Mouse (Mus musculus) gastrocnemius, postnatal 4 days (tissue): ENCODE results near the gene Maml1. TPM values are rescaled to one million over a fixed set of nuclear protein-coding genes. Genes with fewer than 3 reads are reported as not detected.
A peak's percentile ranks its signal among the peaks of the same experiment; 100 is the strongest.

ENCODE experiments used
- DNase-seq, 2 experiments: peaks; one replicate each; pipeline ENCODE4 v3.0.0; 2021 to 2022; ENCODE audit warnings: low spot score in 2 of 2, mixed read lengths in 2 of 2
- total RNA-seq, 2 experiments: library from RNA; stranded (reverse); gene quantifications; 2 replicates each; pipeline ENCODE4 v1.2.3; 2021

Maml1 gene
- total RNA-seq, 2 experiments from 2014 or later = 17.9 to 19.0 TPM

DNA sequence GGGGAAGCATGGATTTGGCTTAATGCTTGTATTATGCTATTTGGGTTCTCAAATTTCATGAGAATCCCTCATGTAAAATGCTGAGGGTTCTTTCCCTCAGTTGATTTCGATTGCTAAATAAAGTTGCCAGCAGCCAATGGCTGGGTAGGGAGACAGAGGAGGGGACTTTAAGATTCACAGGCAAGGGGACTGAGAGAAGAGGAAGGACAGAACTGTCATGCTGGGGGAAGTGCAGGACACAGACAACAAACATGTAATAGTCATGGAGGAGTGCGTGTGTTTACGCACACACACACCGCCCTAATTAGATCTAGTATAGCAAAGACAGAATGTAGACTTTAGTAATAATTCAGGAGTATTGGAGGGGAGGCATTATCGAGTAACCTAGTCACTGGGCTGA, 6.8 kb downstream of the Maml1 start:
- no peak for DNase-seq

DNA sequence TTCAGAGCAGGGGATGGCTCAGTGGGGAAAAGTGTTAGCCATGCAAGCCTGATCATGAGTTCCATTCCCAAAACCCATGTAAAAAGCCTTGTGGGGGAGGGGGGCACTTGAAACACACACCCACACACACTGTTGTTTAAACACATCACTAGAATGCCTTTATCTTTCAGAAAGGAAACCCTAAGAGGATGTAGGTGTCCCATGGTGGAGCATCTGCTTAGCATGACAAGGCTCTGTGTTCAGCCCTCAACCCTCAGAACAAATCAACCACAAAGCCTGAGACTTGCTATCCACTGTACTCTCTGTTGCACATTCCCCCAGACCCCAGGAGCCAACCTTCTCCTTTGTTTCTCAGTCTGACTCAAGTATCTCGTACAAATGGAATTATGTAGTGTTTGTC, 12.1 kb downstream of the Maml1 start:
- DNase-seq = no peak

DNA sequence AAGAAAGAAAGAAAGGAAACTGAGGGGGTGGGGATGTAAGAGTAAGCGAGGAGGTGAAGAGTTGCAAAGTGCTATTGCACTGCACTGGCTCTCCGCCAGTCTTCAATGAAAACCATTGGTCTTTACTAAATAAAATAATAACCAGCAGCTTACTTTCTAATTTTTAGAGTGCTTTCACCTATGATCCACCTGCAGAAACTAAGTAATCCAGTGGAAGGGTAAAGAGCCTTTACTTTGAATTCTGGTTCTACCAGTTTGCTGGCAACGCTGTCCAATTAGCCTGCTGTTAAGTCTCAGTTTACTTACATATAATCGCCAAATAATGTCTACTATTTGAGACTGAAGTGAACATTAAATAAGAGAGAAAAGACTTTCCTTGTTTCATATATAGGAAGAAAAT, 13.1 kb downstream of the Maml1 start:
- no peak for DNase-seq

DNA sequence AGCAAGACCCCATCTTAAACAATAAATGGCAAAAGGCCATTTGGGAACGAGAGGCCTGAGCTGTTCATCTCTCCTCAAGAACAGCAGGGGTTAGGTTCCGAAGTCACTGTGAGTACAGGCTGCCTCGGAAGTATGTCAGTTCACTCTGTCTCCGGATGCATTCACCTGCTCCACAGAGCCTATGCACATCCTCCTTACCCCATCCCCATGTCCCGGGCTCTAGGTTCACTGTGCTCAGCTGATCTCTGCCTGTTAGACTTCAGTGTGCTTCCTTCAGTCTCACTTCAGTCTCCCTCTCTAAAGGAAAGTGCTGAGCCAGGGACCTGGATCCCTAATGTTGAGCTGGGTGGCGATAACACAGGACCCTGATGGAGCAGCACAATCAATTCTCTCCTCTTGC, 14.4 kb downstream of the Maml1 start:
- no peak for DNase-seq

DNA sequence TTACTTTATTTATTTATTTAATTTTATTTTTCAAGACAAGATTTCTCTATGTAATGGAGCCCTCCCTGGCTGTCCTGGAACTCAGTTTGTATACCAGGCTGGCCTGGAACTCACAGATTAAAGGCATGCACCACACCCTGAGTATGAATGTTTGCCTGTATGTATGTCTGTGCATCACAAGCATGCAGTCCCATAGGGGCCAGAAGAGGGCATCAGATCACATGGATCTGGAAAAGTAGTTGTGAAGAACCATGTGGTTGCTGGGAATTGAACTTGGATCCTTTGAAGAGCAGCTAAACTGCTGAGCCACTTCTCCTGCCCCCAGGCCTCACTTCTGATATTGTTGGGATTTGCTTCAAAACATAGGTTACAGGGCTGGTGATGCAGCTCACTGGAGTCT, 15.1 kb downstream of the Maml1 start:
- no peak for DNase-seq

DNA sequence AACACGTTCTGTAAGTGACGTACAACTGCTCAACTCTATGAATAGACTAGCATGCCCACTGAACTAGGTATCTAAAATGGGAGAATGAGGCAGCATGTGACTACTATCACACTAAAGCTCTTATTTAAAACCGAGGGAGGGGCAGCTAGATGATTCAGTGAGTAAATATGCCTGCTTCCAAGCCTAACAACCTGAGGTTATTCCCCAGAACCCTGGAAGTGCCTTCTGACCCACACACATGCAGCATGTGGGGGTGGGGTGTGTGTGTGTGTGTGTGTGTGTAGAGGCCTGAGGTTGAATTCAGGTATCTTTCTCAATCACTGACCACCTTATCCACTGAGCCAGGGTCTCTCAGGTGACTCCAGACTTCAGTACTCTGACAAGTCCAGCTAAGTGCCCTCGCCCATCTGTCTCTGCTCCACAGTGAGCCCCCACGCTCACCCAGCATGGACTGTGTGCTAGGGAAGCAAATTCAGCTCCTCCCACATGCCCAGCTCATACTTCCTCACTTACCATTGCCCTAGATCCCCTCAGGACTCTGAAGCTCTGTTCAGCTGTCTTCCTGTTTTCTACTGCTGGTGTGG, 16.5 kb downstream of the Maml1 start:
- DNase-seq = no peak

GRCm38 (mm10) chr11:50275077-50275476, 17.0 kb downstream of the Maml1 start:
- no peak for DNase-seq

DNA sequence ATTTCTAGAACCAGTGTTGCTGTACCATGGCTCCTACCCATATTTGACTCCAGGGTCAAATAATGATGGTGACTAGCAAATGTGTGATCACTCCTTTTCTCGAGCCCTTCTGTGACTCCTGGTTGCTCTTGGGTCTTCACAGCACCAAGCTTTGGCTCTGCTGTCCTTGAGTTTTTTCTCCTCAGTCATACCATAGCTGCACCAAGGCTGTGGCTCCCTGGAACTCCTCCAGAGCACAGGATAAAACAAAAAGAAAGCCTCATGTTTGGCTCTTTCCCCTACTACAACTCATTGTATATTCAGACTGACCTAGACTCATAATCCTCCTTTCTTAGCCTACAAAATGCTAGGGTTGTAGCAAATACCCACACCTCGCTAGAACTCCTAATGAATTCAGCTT, 19.3 kb downstream of the Maml1 start:
- peak in 1 of 2 experiments; percentile 11 for DNase-seq

GRCm38 (mm10) chr11:50269885-50270284, 22.2 kb downstream of the Maml1 start:
- DNase-seq = peak in 1 of 2 experiments; percentile 9

DNA sequence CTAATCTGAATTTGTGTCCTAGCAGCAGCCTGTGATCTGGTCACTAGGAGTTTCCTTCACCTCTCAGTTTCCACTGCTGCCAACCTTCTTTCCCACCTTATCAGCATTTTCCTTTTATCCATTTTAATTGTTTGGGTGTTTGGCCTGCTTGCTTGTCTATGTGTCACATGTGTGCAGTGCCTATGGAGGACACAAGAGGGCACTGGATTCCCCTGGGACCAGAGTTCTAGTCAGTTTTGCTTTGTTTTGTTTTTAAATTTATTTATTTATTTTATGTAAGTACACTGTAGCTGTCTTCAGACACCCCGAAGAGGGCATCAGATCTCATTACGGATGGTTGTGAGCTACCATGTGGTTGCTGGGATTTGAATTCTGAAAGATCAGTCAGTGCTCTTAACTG, 22.9 kb downstream of the Maml1 start:
- DNase-seq = no peak

DNA sequence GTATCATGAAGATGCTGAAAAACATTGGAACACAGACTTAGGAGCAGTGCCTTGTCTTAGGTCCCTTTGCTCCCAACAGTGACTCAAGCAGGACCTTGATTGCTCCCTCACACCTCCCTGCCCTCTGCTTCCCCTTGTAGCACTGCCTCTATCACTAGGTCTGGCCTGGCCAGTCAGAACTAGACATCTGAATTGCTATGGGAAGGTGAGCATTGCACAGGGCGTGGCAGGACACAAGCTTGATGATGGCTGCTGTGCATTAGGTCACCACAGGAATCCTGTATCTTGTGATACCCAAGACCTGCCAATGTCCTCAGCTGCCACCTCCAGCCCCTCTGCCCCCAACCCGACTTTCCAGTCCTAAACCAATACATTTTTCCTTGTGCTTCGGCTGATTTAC, 25.1 kb downstream of the Maml1 start:
- no peak for DNase-seq

DNA sequence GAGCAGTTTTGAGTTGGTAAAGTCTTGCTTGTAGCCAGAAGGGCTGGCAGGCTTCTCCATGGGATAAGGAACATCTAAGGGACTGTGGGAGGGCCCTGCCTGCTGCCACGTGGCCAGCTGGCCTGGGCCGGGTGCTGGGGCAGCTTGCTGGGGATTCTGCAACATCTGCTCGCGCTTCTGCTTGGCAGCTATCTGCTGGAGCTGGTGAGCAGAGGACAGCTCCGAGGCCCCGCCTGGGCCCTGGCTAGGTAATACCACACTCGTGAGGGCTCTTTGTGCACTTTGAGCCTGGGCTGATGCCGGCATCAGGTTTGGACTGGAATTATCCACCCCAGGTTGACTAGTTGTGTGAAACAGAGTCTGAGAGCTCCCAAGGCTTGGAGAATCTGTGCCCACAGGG, 26.2 kb downstream of the Maml1 start:
- peak in 1 of 2 experiments; percentile 26 for DNase-seq

GRCm38 (mm10) chr11:50263198-50263597, 28.9 kb downstream of the Maml1 start:
- no peak for DNase-seq

- no peak for DNase-seq
Observed at GRCm38 (mm10) chr11:50262020-50262419, 30.1 kb downstream of the Maml1 start.

- no peak for DNase-seq
Observed at GRCm38 (mm10) chr11:50258310-50258709, 33.8 kb downstream of the Maml1 start.

DNA sequence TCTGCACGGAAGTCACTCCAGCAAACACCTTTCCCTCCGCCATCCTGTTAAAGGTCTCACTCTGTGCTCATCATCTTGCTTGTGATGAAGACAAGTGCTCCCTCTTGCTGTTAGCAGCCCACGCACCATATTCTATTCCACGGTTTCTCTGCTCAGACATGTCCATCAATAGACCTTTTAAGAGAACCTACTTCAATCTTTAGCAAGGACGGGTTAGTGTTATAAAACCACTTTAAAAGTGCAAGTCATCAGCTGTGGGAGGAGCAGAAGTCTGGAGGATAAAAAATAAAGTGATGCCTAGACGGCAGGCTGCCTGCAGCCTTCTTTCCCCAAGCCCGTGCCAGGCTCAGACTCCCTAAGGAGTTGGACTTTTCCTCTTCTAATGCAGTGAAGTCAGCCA, 35.5 kb downstream of the Maml1 start:
- no peak for DNase-seq

DNA sequence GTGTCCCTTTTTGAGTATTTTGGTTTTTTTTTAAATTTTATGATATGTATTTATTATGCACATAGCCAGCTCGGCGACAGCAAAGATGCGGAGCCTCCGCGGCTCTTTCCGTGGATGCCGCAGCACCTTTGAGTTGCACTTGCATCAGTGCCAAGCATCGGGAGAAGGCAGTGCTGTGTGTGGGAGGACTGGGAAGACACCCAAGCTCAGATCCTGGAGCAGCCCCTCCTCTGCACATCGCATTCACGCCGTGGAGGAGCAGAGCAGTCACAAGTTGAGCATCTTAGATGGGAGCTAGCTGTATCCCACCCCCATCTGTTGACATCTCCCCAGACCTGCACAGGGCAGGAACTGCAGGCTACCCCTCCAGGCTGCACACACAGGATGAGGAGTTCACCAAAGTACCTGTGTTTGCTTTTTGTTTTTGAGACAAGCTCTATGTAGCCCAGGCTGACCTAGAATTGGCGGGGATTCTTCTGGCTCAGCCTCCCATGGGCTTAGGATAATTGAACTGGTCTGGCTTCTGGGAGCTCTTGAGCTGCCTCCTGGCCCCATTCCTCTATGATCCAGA, 38.0 kb downstream of the Maml1 start:
- no peak for DNase-seq

GRCm38 (mm10) chr11:50253393-50253792, 38.7 kb downstream of the Maml1 start:
- DNase-seq = no peak

- DNase-seq = no peak
Observed at GRCm38 (mm10) chr11:50252684-50253265, 39.3 kb downstream of the Maml1 start.

DNA sequence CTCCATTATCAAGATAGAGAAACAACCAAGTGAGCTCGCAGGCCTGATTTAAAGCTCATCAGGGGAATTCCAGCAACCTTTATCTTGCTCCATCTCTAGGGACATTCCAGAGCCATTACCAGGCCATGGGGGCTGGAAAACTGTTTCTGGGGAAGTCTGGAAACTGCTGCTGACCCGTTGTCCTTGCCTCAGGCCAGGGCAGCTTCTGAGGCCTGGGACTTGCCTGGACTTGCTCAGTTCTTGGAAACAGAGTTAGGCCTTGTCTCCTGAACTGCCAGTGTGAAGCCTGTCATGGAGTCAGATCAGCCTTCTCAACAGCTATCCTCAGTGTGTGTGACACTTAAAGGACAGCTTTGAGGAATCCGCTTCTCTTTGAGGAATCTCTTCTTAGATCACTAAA, 39.9 kb downstream of the Maml1 start:
- no peak for DNase-seq

DNA sequence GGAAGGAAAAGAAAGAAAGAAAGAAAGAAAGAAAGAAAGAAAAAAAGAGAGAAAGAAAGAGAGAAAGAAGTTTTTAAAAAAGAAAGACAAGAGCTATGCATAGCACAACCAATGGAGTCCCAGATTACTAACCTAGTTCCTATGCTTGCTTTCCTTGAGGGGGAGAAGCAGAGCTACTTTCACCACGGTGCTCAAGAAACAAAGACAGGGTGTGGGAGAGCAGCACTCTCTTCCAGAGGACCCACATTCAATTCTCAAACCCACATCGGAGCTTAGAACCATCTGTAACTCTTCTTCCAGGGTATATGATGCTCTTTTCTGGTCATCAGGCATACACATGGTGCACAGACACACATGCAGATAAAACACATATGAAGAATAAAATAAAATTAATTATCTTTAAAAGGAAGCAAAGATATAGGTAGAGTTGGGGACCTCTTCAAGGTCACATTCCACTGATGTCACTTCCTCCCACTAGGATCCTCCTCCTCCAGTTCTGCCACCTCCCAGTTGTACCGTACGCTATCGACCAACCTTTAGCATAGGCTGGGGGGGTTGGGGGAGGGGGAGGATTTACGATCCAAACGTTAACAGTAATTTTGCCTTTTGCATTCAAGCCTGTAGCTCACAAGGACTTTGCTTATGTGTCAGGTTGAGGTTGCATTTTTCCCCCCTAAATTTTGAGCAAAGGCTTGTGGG, 43.5 kb downstream of the Maml1 start:
- DNase-seq = no peak

DNA sequence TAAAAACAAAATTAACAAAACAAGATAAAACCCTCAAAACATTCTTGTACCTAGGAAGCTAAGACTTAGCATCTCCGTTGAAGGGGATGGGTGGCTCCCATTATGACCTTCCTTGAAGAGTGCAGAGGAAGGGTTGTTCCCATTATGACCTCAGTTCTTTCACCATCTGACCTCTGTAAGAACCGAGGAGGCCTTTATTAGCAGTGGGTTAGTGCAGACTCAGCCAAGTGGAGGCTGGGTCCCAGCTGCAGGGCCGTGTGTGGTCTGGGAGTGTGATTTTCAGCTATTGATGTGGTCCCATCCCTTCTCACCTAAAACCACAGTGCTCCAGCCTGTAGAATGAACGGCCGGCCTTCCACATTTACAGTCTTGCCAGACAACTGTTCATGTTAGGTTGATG, 46.8 kb downstream of the Maml1 start:
- no peak for DNase-seq

- no peak for DNase-seq
Observed at GRCm38 (mm10) chr11:50243926-50244325, 48.2 kb downstream of the Maml1 start.
